Comparison of ENCODE assay signal across 17 mouse cellular contexts in genomic region chr11:70165972-70166921, GRCm38 (mm10). TPM values are rescaled to one million over a fixed set of nuclear protein-coding genes. Genes with fewer than 3 reads are reported as not detected.
DNase-seq lines count a peak whose midpoint lies in the region; ATAC-seq and TF ChIP-seq lines count a peak whose summit lies in the region.
"Had no signal": no experiment of that assay in that cellular context is flagged by ENCODE, and none has a peak within 500 bp of the region (broad histone marks: within the 10 kb centered on the region; RNA-seq: fewer than 3 reads in every experiment).

No protein-coding gene starts in this region.

- no peak for TF ChIP-seq CTCF in G1E (IDR thresholded peaks at IDR 0.05; ENCODE audit: low read depth, low read length)

- 0 out of 2 replicates have a peak, but pooled peaks cover 20% of the 10 kb centered on the region for H3K27me3 ChIP-seq in heart, embryonic 12.5 days (replicated peaks)
- peaks cover 2% of the 10 kb centered on the region for H3K27me3 ChIP-seq in G1E (ENCODE audit: insufficient read depth, low read length)
- H3K27me3 ChIP-seq in hindbrain, embryonic 12.5 days = no peaks in the 10 kb centered on the region
- H3K27me3 ChIP-seq: embryonic facial prominence, embryonic 13.5 days; hindbrain, embryonic 15.5 days; kidney, embryonic 15.5 days; neural tube, embryonic 13.5 days had no signal

- WGBS in heart, embryonic 12.5 days = 70% methylated on average over 16 of the region's 16 CpGs
- WGBS in hindbrain, embryonic 12.5 days = 71% methylated on average over 16 of the region's 16 CpGs

- H3K36me3 ChIP-seq in heart, embryonic 12.5 days = no peaks in the 10 kb centered on the region
- peaks cover 18% of the 10 kb centered on the region for H3K36me3 ChIP-seq in G1E (replicated peaks)
- H3K36me3 ChIP-seq in hindbrain, embryonic 12.5 days = no peaks in the 10 kb centered on the region
- H3K36me3 ChIP-seq: embryonic facial prominence, embryonic 13.5 days; hindbrain, embryonic 15.5 days; kidney, embryonic 15.5 days; neural tube, embryonic 13.5 days had no signal

- no peak overlapping the region for H3K27ac ChIP-seq in heart, embryonic 12.5 days (ENCODE audit: poor library complexity, severe bottlenecking)
- no peak overlapping the region for H3K27ac ChIP-seq in hindbrain, embryonic 12.5 days
- H3K27ac ChIP-seq: embryonic facial prominence, embryonic 13.5 days; hindbrain, embryonic 15.5 days; kidney, embryonic 15.5 days; neural tube, embryonic 13.5 days had no signal

- H3K9ac ChIP-seq in heart, embryonic 12.5 days = no peak overlapping the region
- H3K9ac ChIP-seq in hindbrain, embryonic 12.5 days = no peak overlapping the region
- H3K9ac ChIP-seq: embryonic facial prominence, embryonic 13.5 days; forebrain, postnatal 0 days; hindbrain, embryonic 15.5 days; kidney, embryonic 15.5 days; neural tube, embryonic 13.5 days had no signal

- no peaks in the 10 kb centered on the region for H3K4me1 ChIP-seq in heart, embryonic 12.5 days (replicated peaks)
- H3K4me1 ChIP-seq in G1E (ENCODE audit: insufficient read depth, low read depth, low read length) = peaks cover 45% of the 10 kb centered on the region
- H3K4me1 ChIP-seq in hindbrain, embryonic 12.5 days = no peaks in the 10 kb centered on the region
- H3K4me1 ChIP-seq: embryonic facial prominence, embryonic 13.5 days; hindbrain, embryonic 15.5 days; neural tube, embryonic 13.5 days had no signal

- intact Hi-C loops in heart, postnatal 14 days (cut with DNase I) = no loop called here
- intact Hi-C loops in left cerebral cortex, postnatal 36 days (cut with DNase I) = no loop called here

- H3K9me3 ChIP-seq in heart, embryonic 12.5 days (replicated peaks) = no peaks in the 10 kb centered on the region
- 0 out of 2 replicates have a peak, but pooled peaks cover 3% of the 10 kb centered on the region for H3K9me3 ChIP-seq in G1E (replicated peaks)
- H3K9me3 ChIP-seq in hindbrain, embryonic 12.5 days (replicated peaks) = no peaks in the 10 kb centered on the region
- H3K9me3 ChIP-seq: embryonic facial prominence, embryonic 13.5 days; hindbrain, embryonic 15.5 days; kidney, embryonic 15.5 days; neural tube, embryonic 13.5 days had no signal

- H3K4me3 ChIP-seq in heart, embryonic 12.5 days = no peak overlapping the region
- peak overlapping the region; percentile 63 for H3K4me3 ChIP-seq in G1E (ENCODE audit: low read depth, low read length)
- H3K4me3 ChIP-seq in hindbrain, embryonic 12.5 days = no peak overlapping the region
- H3K4me3 ChIP-seq: embryonic facial prominence, embryonic 13.5 days; hindbrain, embryonic 15.5 days; kidney, embryonic 15.5 days; neural tube, embryonic 13.5 days had no signal

- ATAC-seq in heart, embryonic 12.5 days (ENCODE audit: insufficient number of reproducible peaks, low FRiP score) = no peak
- ATAC-seq in G1E (ENCODE audit: extremely low read depth, insufficient number of reproducible peaks, low FRiP score, poor library complexity, severe bottlenecking) = peak; percentile 92
- no peak for ATAC-seq in hindbrain, embryonic 12.5 days (ENCODE audit: low FRiP score)
- ATAC-seq: activated CD4-positive, CD25-positive, alpha-beta regulatory T cell, adult 4 months; forebrain, postnatal 0 days had no signal

- no peak overlapping the region for H3K4me2 ChIP-seq in heart, embryonic 12.5 days
- no peak overlapping the region for H3K4me2 ChIP-seq in hindbrain, embryonic 12.5 days (replicated peaks)
- H3K4me2 ChIP-seq: embryonic facial prominence, embryonic 13.5 days; hindbrain, embryonic 15.5 days; kidney, embryonic 15.5 days; midbrain, embryonic 11.5 days; neural tube, embryonic 13.5 days had no signal

- peak; percentile 23 to 73 for DNase-seq in heart, adult 18-20 months
- peak; percentile 69 for DNase-seq in G1E (ENCODE audit: low spot score)
- peak; percentile 96 for DNase-seq in adipocyte (ENCODE audit: low spot score)
- DNase-seq in heart, postnatal 14 days = peak; percentile 6 to 12
- no peak for DNase-seq in left cerebral cortex, postnatal 36 days (ENCODE audit: low spot score in 2 of 2)
- no peak for DNase-seq in kidney, postnatal 36 days
- DNase-seq: forebrain, postnatal 0 days; layer of hippocampus, postnatal 36 days had no signal

RNA-seq across cellular contexts. Expression of gene Clec10a, which starts 10.2 kb away (rescaled TPM):
- 1 to 10 TPM; 3.1 to 3.5 TPM for total RNA-seq in heart, adult 18-20 months (2021)
- not detected in 2 replicates for polyA plus RNA-seq in heart, embryonic 12.5 days (2016; fragmentation: Nextera tagmentation; extraction: Ambion mirVana)
- total RNA-seq in G1E (2014; fragmentation: Nextera tagmentation) (26.3 and 36.3 TPM in 2 replicates), G1E (2017) (89.8 and 103 TPM in 2 replicates)
- polyA plus RNA-seq in G1E (2012) = 4.3 and 5.1 TPM in 2 replicates
- total RNA-seq in heart, postnatal 14 days (2021) = 1 to 10 TPM; 1.7 to 2.2 TPM
- 1 to 10 TPM; 1.3 to 1.8 TPM for total RNA-seq in left cerebral cortex, postnatal 36 days (2021)
- 0.71 and 2.6 TPM in 2 replicates for polyA plus RNA-seq in hindbrain, embryonic 12.5 days (2016; fragmentation: Nextera tagmentation; extraction: Ambion mirVana)
- total RNA-seq: CH12.LX had no signal
- polyA plus RNA-seq: activated CD4-positive, CD25-positive, alpha-beta regulatory T cell, adult 4 months; kidney, embryonic 15.5 days had no signal

RNA-seq across cellular contexts. Expression of gene Mgl2, which starts 36.1 kb away (rescaled TPM):
- total RNA-seq in heart, adult 18-20 months (2021) = 1 to 10 TPM; 3.5 to 5.1 TPM
- 0.24 TPM in 1 of 2 replicates, not detected in the other for polyA plus RNA-seq in heart, embryonic 12.5 days (2016; fragmentation: Nextera tagmentation; extraction: Ambion mirVana)
- total RNA-seq in G1E (2014; fragmentation: Nextera tagmentation) = not detected in 2 replicates
- total RNA-seq in G1E (2017) = 0.41 TPM in 1 of 2 replicates, not detected in the other
- not detected in 2 replicates for polyA plus RNA-seq in G1E (2012)
- total RNA-seq in heart, postnatal 14 days (2021) = 1 to 10 TPM; 2.2 to 2.7 TPM
- total RNA-seq in left cerebral cortex, postnatal 36 days (2021) = 1 to 10 TPM in 1 of 2 experiments, under 1 TPM in 1; 0.72 to 1.4 TPM
- polyA plus RNA-seq in hindbrain, embryonic 12.5 days (2016; fragmentation: Nextera tagmentation; extraction: Ambion mirVana) = 0.50 and 0.77 TPM in 2 replicates

RNA-seq across cellular contexts. Expression of gene Slc16a11, which starts 46.3 kb away (rescaled TPM):
- total RNA-seq in heart, adult 18-20 months (2021) = 1 to 10 TPM in 1 of 2 experiments, under 1 TPM in 1; 0.65 to 2.2 TPM
- polyA plus RNA-seq in heart, embryonic 12.5 days (2016; fragmentation: Nextera tagmentation; extraction: Ambion mirVana) = 0.41 and 1.1 TPM in 2 replicates
- total RNA-seq in G1E (2014; fragmentation: Nextera tagmentation) (not detected in 2 replicates), G1E (2017) (0.06 TPM in 1 of 2 replicates, not detected in the other)
- not detected in 2 replicates for polyA plus RNA-seq in G1E (2012)
- total RNA-seq in heart, postnatal 14 days (2021) = under 1 TPM; 0.76 to 0.90 TPM
- total RNA-seq in left cerebral cortex, postnatal 36 days (2021) = 10 to 100 TPM; 30.7 to 38.2 TPM
- polyA plus RNA-seq in hindbrain, embryonic 12.5 days (2016; fragmentation: Nextera tagmentation; extraction: Ambion mirVana) = 2.4 and 2.6 TPM in 2 replicates
- polyA plus RNA-seq: activated CD4-positive, CD25-positive, alpha-beta regulatory T cell, adult 4 months had no signal

RNA-seq across cellular contexts. Expression of gene Slc16a13, which starts 54.6 kb away (rescaled TPM):
- total RNA-seq in heart, adult 18-20 months (2021) = 1 to 10 TPM; 2.1 to 2.9 TPM
- polyA plus RNA-seq in heart, embryonic 12.5 days (2016; fragmentation: Nextera tagmentation; extraction: Ambion mirVana) = 7.7 and 9.1 TPM in 2 replicates
- 4.7 and 6.0 TPM in 2 replicates for total RNA-seq in G1E (2014; fragmentation: Nextera tagmentation)
- 4.6 and 5.7 TPM in 2 replicates for total RNA-seq in G1E (2017)
- 6.6 and 8.3 TPM in 2 replicates for polyA plus RNA-seq in G1E (2012)
- 1 to 10 TPM; 4.2 to 5.8 TPM for total RNA-seq in heart, postnatal 14 days (2021)
- 1 to 10 TPM; 7.2 to 8.1 TPM for total RNA-seq in left cerebral cortex, postnatal 36 days (2021)
- polyA plus RNA-seq in hindbrain, embryonic 12.5 days (2016; fragmentation: Nextera tagmentation; extraction: Ambion mirVana) = 16.4 and 20.8 TPM in 2 replicates

Comparison
In these comparisons a context has a peak if more than half of its experiments do, and no peak if none do; other contexts are left out.
1. DNase-seq: peak in heart, adult 18-20 months (2 of 2), G1E (single experiment), adipocyte (single experiment) and heart, postnatal 14 days (2 of 2); none in left cerebral cortex, postnatal 36 days (0 of 2) and kidney, postnatal 36 days (0 of 2).
2. RNA of gene Clec10a, which starts 10.2 kb away (total RNA-seq): 26.3 to 103 TPM in G1E; 3.1 to 3.5 TPM in heart, adult 18-20 months, 1.7 to 2.2 TPM in heart, postnatal 14 days and 1.3 to 1.8 TPM in left cerebral cortex, postnatal 36 days; every median in the first group is over 4 times any median in the second.
3. RNA of gene Slc16a11, which starts 46.3 kb away (total RNA-seq): 30.7 to 38.2 TPM in left cerebral cortex, postnatal 36 days; 0.65 to 2.2 TPM in heart, adult 18-20 months, 0.76 to 0.90 TPM in heart, postnatal 14 days and 0.06 TPM in G1E; every median in the first group is over 4 times any median in the second.